Mouse (Mus musculus): ENCODE measurements around the gene Coro7. TPM values are rescaled to one million over a fixed set of nuclear protein-coding genes. Genes with fewer than 3 reads are reported as not detected.

The Coro7 gene
- polyA plus RNA-seq (2015; fragmentation: Nextera tagmentation; extraction: Ambion mirVana): 21.4 and 24.0 TPM in 2 replicates

GRCm38 (mm10) chr16:4679121-4680018, at the start of gene Coro7:
Coro7 (minus strand) TSS chr16:4679777.
- Histone ChIP-seq H3K4me3 (ENCODE audit: low read length) (peak within 1 kb of the TSS; percentile 86), H3K4me1 (ENCODE audit: insufficient read depth, low read length) (peaks cover 15% of the 10 kb centered on the region), H3K36me3 (ENCODE audit: insufficient read depth, low read length) (peaks cover 21% of the 10 kb centered on the region; the same call in 1 of the 2 replicates), H3K27ac (ENCODE audit: low read length) (peak within 1 kb of the TSS; percentile 52), H3K27me3 (ENCODE audit: insufficient read depth, low read length) (no peaks in the 10 kb centered on the region), H3K4me2 (replicated peaks; ENCODE audit: low read depth, low read length) (peak within 1 kb of the TSS; percentile 93), H3K9ac (replicated peaks; ENCODE audit: low read length) (peak within 1 kb of the TSS; percentile 82), H3K9me3 (ENCODE audit: low read length) (no peaks in the 10 kb centered on the region)
- WGBS: under 1% methylated on average over 47 of the region's 47 CpGs
- ATAC-seq (ENCODE audit: low FRiP score, low TSS enrichment): peak; percentile 89

- Histone ChIP-seq H3K36me3 (ENCODE audit: insufficient read depth, low read length) (no peaks in the 10 kb centered on the region), H3K27me3 (ENCODE audit: insufficient read depth, low read length) (no peaks in the 10 kb centered on the region), H3K9me3 (ENCODE audit: low read length) (no peaks in the 10 kb centered on the region), H3K9ac (replicated peaks; ENCODE audit: low read length) (no peak overlapping the region), H3K4me3 (ENCODE audit: low read length) (peak overlapping the region; percentile 10; the same call in 1 of the 2 replicates), H3K27ac (ENCODE audit: low read length) (no peak overlapping the region), H3K4me2 (replicated peaks; ENCODE audit: low read depth, low read length) (peak overlapping the region; percentile 58; the same call in 1 of the 2 replicates), H3K4me1 (ENCODE audit: insufficient read depth, low read length) (peaks cover 14% of the 10 kb centered on the region)
- ATAC-seq (ENCODE audit: low FRiP score, low TSS enrichment): no peak
- 32% methylated on average over 1 of the region's 1 CpGs for WGBS
Measured at GRCm38 (mm10) chr16:4727963-4728362, 48.4 kb upstream of the Coro7 start.

GRCm38 (mm10) chr16:4727526-4727925, 47.9 kb upstream of the Coro7 start:
- H3K4me1 ChIP-seq (ENCODE audit: insufficient read depth, low read length): peaks cover 14% of the 10 kb centered on the region
- 98% methylated on average over 1 of the region's 1 CpGs for WGBS
- peak overlapping the region; percentile 58 for H3K4me2 ChIP-seq (replicated peaks; ENCODE audit: low read depth, low read length)
- H3K4me3 ChIP-seq (ENCODE audit: low read length): peak overlapping the region; percentile 1; the same call in 1 of the 2 replicates
- no peak overlapping the region for H3K27ac ChIP-seq (ENCODE audit: low read length)
- no peak for ATAC-seq (ENCODE audit: low FRiP score, low TSS enrichment)
- no peak overlapping the region for H3K9ac ChIP-seq (replicated peaks; ENCODE audit: low read length)
- H3K36me3 ChIP-seq (ENCODE audit: insufficient read depth, low read length): no peaks in the 10 kb centered on the region
- H3K9me3 ChIP-seq (ENCODE audit: low read length): no peaks in the 10 kb centered on the region
- H3K27me3 ChIP-seq (ENCODE audit: insufficient read depth, low read length): no peaks in the 10 kb centered on the region

GRCm38 (mm10) chr16:4726528-4727128, 47.1 kb upstream of the Coro7 start:
- peak; percentile 63 for ATAC-seq (ENCODE audit: low FRiP score, low TSS enrichment)
- under 1% methylated on average over 37 of the region's 40 CpGs for WGBS
- Histone ChIP-seq H3K27ac (ENCODE audit: low read length) (peak overlapping the region; percentile 85), H3K9ac (replicated peaks; ENCODE audit: low read length) (peak overlapping the region; percentile 89), H3K4me1 (ENCODE audit: insufficient read depth, low read length) (peaks cover 14% of the 10 kb centered on the region), H3K9me3 (ENCODE audit: low read length) (no peaks in the 10 kb centered on the region), H3K4me2 (replicated peaks; ENCODE audit: low read depth, low read length) (peak overlapping the region; percentile 58), H3K36me3 (ENCODE audit: insufficient read depth, low read length) (no peaks in the 10 kb centered on the region), H3K27me3 (ENCODE audit: insufficient read depth, low read length) (no peaks in the 10 kb centered on the region), H3K4me3 (ENCODE audit: low read length) (peak overlapping the region; percentile 87)

GRCm38 (mm10) chr16:4725780-4726527, 46.4 kb upstream of the Coro7 start, which contains the start of gene Hmox2:
Hmox2 (plus strand) TSS chr16:4726361.
- Histone ChIP-seq H3K27ac (ENCODE audit: low read length) (peak within 1 kb of the TSS; percentile 85), H3K36me3 (ENCODE audit: insufficient read depth, low read length) (no peaks in the 10 kb centered on the region), H3K9me3 (ENCODE audit: low read length) (no peaks in the 10 kb centered on the region), H3K9ac (replicated peaks; ENCODE audit: low read length) (peak within 1 kb of the TSS; percentile 89), H3K4me3 (ENCODE audit: low read length) (peak within 1 kb of the TSS; percentile 87), H3K4me1 (ENCODE audit: insufficient read depth, low read length) (peaks cover 14% of the 10 kb centered on the region), H3K27me3 (ENCODE audit: insufficient read depth, low read length) (no peaks in the 10 kb centered on the region), H3K4me2 (replicated peaks; ENCODE audit: low read depth, low read length) (peak within 1 kb of the TSS; percentile 58)
- peak; percentile 96 for ATAC-seq (ENCODE audit: low FRiP score, low TSS enrichment)
- 5% methylated on average over 34 of the region's 35 CpGs for WGBS

- Histone ChIP-seq H3K4me1 (ENCODE audit: insufficient read depth, low read length) (peaks cover 14% of the 10 kb centered on the region), H3K9ac (replicated peaks; ENCODE audit: low read length) (no peak overlapping the region), H3K27ac (ENCODE audit: low read length) (no peak overlapping the region), H3K9me3 (ENCODE audit: low read length) (no peaks in the 10 kb centered on the region), H3K27me3 (ENCODE audit: insufficient read depth, low read length) (no peaks in the 10 kb centered on the region), H3K4me2 (replicated peaks; ENCODE audit: low read depth, low read length) (no peak overlapping the region), H3K4me3 (ENCODE audit: low read length) (no peak overlapping the region), H3K36me3 (ENCODE audit: insufficient read depth, low read length) (no peaks in the 10 kb centered on the region)
- WGBS: 69% methylated on average over 4 of the region's 4 CpGs
- ATAC-seq (ENCODE audit: low FRiP score, low TSS enrichment): no peak
Measured at GRCm38 (mm10) chr16:4725266-4725665, 45.7 kb upstream of the Coro7 start.

GRCm38 (mm10) chr16:4722915-4723209, 43.3 kb upstream of the Coro7 start:
- H3K4me3 ChIP-seq (ENCODE audit: low read length): no peak overlapping the region
- WGBS: 74% methylated on average over 3 of the region's 3 CpGs
- no peaks in the 10 kb centered on the region for H3K36me3 ChIP-seq (ENCODE audit: insufficient read depth, low read length)
- no peaks in the 10 kb centered on the region for H3K27me3 ChIP-seq (ENCODE audit: insufficient read depth, low read length)
- no peaks in the 10 kb centered on the region for H3K9me3 ChIP-seq (ENCODE audit: low read length)
- H3K4me2 ChIP-seq (replicated peaks; ENCODE audit: low read depth, low read length): no peak overlapping the region
- no peak for ATAC-seq (ENCODE audit: low FRiP score, low TSS enrichment)
- peaks cover 15% of the 10 kb centered on the region for H3K4me1 ChIP-seq (ENCODE audit: insufficient read depth, low read length)
- no peak overlapping the region for H3K27ac ChIP-seq (ENCODE audit: low read length)
- H3K9ac ChIP-seq (replicated peaks; ENCODE audit: low read length): no peak overlapping the region

- no peaks in the 10 kb centered on the region for H3K36me3 ChIP-seq (ENCODE audit: insufficient read depth, low read length)
- H3K9me3 ChIP-seq (ENCODE audit: low read length): no peaks in the 10 kb centered on the region
- no peak for ATAC-seq (ENCODE audit: low FRiP score, low TSS enrichment)
- no peak overlapping the region for H3K9ac ChIP-seq (replicated peaks; ENCODE audit: low read length)
- no peak overlapping the region for H3K27ac ChIP-seq (ENCODE audit: low read length)
- no peaks in the 10 kb centered on the region for H3K27me3 ChIP-seq (ENCODE audit: insufficient read depth, low read length)
- no peak overlapping the region for H3K4me3 ChIP-seq (ENCODE audit: low read length)
- H3K4me2 ChIP-seq (replicated peaks; ENCODE audit: low read depth, low read length): no peak overlapping the region
- H3K4me1 ChIP-seq (ENCODE audit: insufficient read depth, low read length): peaks cover 15% of the 10 kb centered on the region
- 63% methylated on average over 7 of the region's 7 CpGs for WGBS
Measured at GRCm38 (mm10) chr16:4722128-4722914, 42.7 kb upstream of the Coro7 start.
